Mouse (Mus musculus): ENCODE results near the gene 2210017I01Rik. TPM values are rescaled to one million over a fixed set of nuclear protein-coding genes. Genes with fewer than 3 reads are reported as not detected.

Gene 2210017I01Rik
- total RNA-seq, 2 experiments from 2014 or later: not detected

- DNase-seq (ENCODE audit: low spot score in 2 of 2): no peak
These were observed 38.5 kb downstream of the 2210017I01Rik start for GRCm38 (mm10) chr3:92568752-92569151.

- no peak for DNase-seq (ENCODE audit: low spot score in 2 of 2)
These were observed 41.9 kb downstream of the 2210017I01Rik start for GRCm38 (mm10) chr3:92565418-92565817.

Other genes with a start within 250 kb of the 2210017I01Rik start
- gene Sprr2f, start 242.3 kb downstream of the 2210017I01Rik start, total RNA-seq (2021): not detected
- gene Sprr2h, start 221.8 kb downstream of the 2210017I01Rik start, total RNA-seq (2021): not detected
- not detected for gene Sprr2i, start 199.5 kb downstream of the 2210017I01Rik start, total RNA-seq (2021)
- gene Sprr2j-ps, start 189.4 kb downstream of the 2210017I01Rik start, total RNA-seq (2021): not detected
- 1 to 10 TPM; 3.7 to 4.1 TPM for gene Gm9774, start 178.1 kb downstream of the 2210017I01Rik start, total RNA-seq (2021)
- gene Sprr2k, start 174.9 kb downstream of the 2210017I01Rik start, total RNA-seq (2021): not detected
- not detected for gene Sprr1b, start 168.7 kb downstream of the 2210017I01Rik start, total RNA-seq (2021)
- gene Sprr3, start 148.8 kb downstream of the 2210017I01Rik start, total RNA-seq (2021): not detected
- not detected for gene Sprr1a, start 121.6 kb downstream of the 2210017I01Rik start, total RNA-seq (2021)
- not detected for gene Sprr4, start 107.0 kb downstream of the 2210017I01Rik start, total RNA-seq (2021)
- not detected for gene 2310046K23Rik, start 73.0 kb downstream of the 2210017I01Rik start, total RNA-seq (2021)
- not detected for gene Ivl, start 33.8 kb downstream of the 2210017I01Rik start, total RNA-seq (2021)
- gene Smcp, start 18.5 kb downstream of the 2210017I01Rik start, total RNA-seq (2021): not detected
- not detected for gene Lce6a, start 14.2 kb upstream of the 2210017I01Rik start, total RNA-seq (2021)
- not detected for gene Lce1a1, start 40.8 kb upstream of the 2210017I01Rik start, total RNA-seq (2021)
- not detected for gene Lce1b, start 49.4 kb upstream of the 2210017I01Rik start, total RNA-seq (2021)
- gene Lce1a2, start 62.8 kb upstream of the 2210017I01Rik start, total RNA-seq (2021): not detected
- gene Lce1c, start 71.8 kb upstream of the 2210017I01Rik start, total RNA-seq (2021): under 1 TPM in 1 of 2 experiments, not detected in 1; 0.39 TPM
- not detected for gene Lce1d, start 79.7 kb upstream of the 2210017I01Rik start, total RNA-seq (2021)
- gene Lce1e, start 101.6 kb upstream of the 2210017I01Rik start, total RNA-seq (2021): not detected
- not detected for gene Lce1f, start 112.9 kb upstream of the 2210017I01Rik start, total RNA-seq (2021)
- gene Gm38119, start 131.6 kb upstream of the 2210017I01Rik start, total RNA-seq (2021): not detected
- gene Lce1g, start 144.8 kb upstream of the 2210017I01Rik start, total RNA-seq (2021): not detected
- not detected for gene Lce1h, start 157.6 kb upstream of the 2210017I01Rik start, total RNA-seq (2021)
- gene Lce1i, start 171.4 kb upstream of the 2210017I01Rik start, total RNA-seq (2021): not detected
- gene Lce1j, start 183.0 kb upstream of the 2210017I01Rik start, total RNA-seq (2021): not detected
- not detected for gene Lce1k, start 200.4 kb upstream of the 2210017I01Rik start, total RNA-seq (2021)
- under 1 TPM in 1 of 2 experiments, not detected in 1; 0.13 TPM for gene Kprp, start 219.8 kb upstream of the 2210017I01Rik start, total RNA-seq (2021)
- gene Lce1l, start 243.8 kb upstream of the 2210017I01Rik start, total RNA-seq (2021): not detected